Mouse (Mus musculus) liver, postnatal 0 days (tissue): ENCODE measurements around the gene Tcp11x2. TPM values are rescaled to one million over a fixed set of nuclear protein-coding genes. Genes with fewer than 3 reads are reported as not detected.
A peak's percentile ranks its signal among the peaks of the same experiment; 100 is the strongest.

Experiments
- ATAC-seq: fragments of 200-750 bp; cut with Nextera tagmentation; 2 replicates; pipeline ENCODE4 v1.8.0; 2017; ENCODE audit warnings: mild to moderate bottlenecking, moderate library complexity
- DNase-seq: peaks from one replicate; pipeline ENCODE4 v3.0.0-alpha.2; 2016
- H3K27ac ChIP-seq: fragments of 300-500 bp; sonication (generic); 2 replicates; pipeline ENCODE4 v1.5.1; 2014; ENCODE audit warnings: antibody characterized with exemption, moderate library complexity, mild to moderate bottlenecking, low read depth
- H3K27me3 ChIP-seq: fragments of 300-500 bp; sonication (generic); 2 replicates; pipeline ENCODE4 v1.6.1; 2014; ENCODE audit warnings: low read length, control low read depth, mixed read lengths; ENCODE audit not compliant: insufficient read depth
- H3K36me3 ChIP-seq: fragments of 300-500 bp; sonication (generic); replicated peaks from 2 replicates; pipeline ENCODE4 v1.6.1; 2014; ENCODE audit warnings: mild to moderate bottlenecking, control low read depth, low read length, moderate library complexity, mixed read lengths; ENCODE audit not compliant: insufficient read depth
- H3K4me1 ChIP-seq: fragments of 300-500 bp; sonication (generic); 2 replicates; pipeline ENCODE4 v1.6.1; 2014; ENCODE audit warnings: antibody characterized with exemption, mild to moderate bottlenecking, control low read depth; ENCODE audit not compliant: insufficient read depth
- H3K4me2 ChIP-seq: fragments of 300-500 bp; sonication (generic); 2 replicates; pipeline ENCODE4 v1.6.1; 2014; ENCODE audit warnings: low read depth, mild to moderate bottlenecking, low read length, moderate library complexity, mixed read lengths
- H3K4me3 ChIP-seq: fragments of 300-500 bp; sonication (generic); 2 replicates; pipeline ENCODE4 v1.5.1; 2014; ENCODE audit warnings: low read depth, low read length
- H3K9ac ChIP-seq: fragments of 300-500 bp; sonication (generic); replicated peaks from 2 replicates; pipeline ENCODE4 v1.6.1; 2014; ENCODE audit warnings: mild to moderate bottlenecking, moderate library complexity
- H3K9me3 ChIP-seq: fragments of 300-500 bp; sonication (generic); 2 replicates; pipeline ENCODE4 v1.6.1; 2016; ENCODE audit warnings: mild to moderate bottlenecking, control low read depth, low read length, mixed read lengths
- CTCF ChIP-seq: sonication (generic); IDR thresholded peaks from 2 replicates; pipeline ENCODE4 v1.5.1; 2016; ENCODE audit warnings: antibody characterized with exemption, low read depth
- EP300 ChIP-seq: IDR thresholded peaks from 2 replicates; pipeline ENCODE4 v1.6.1; 2016; ENCODE audit warnings: antibody characterized with exemption, low read depth, mild to moderate bottlenecking
- WGBS: fragments of 180-500 bp; shearing (Covaris S2); extraction: QIAGEN DNeasy Blood & Tissue Kit; methylation state at CpG from one replicate; pipeline ENCODE4 v1.1.7; 2014; ENCODE audit not compliant: insufficient replicate concordance; 5-methylcytosine and 5-hydroxymethylcytosine counted together
- polyA plus RNA-seq: library from polyadenylated mRNA; unstranded; fragments of >200 nt; fragmentation: Nextera tagmentation; extraction: Ambion mirVana; gene quantifications from 2 replicates; pipeline ENCODE4 v1.2.1, GENCODE M21; 2015

Gene Tcp11x2
- polyA plus RNA-seq, 1 experiment from 2014 or later: not detected

- Histone ChIP-seq H3K4me2 (no peak overlapping the region), H3K27me3 (no peaks in the 10 kb centered on the region), H3K9me3 (no peaks in the 10 kb centered on the region), H3K4me1 (no peaks in the 10 kb centered on the region), H3K27ac (no peak overlapping the region), H3K4me3 (no peak overlapping the region), H3K36me3 (no peaks in the 10 kb centered on the region), H3K9ac (no peak overlapping the region)
- 26% methylated on average over 2 of the region's 2 CpGs for WGBS
- DNase-seq (no peak), ATAC-seq (no peak)
- no peak for TF ChIP-seq EP300
- 0 out of 2 replicates have a peak, but pooled peaks have one; percentile 14 for TF ChIP-seq CTCF
Observed at GRCm38 (mm10) chrX:135704349-135704748, 10.8 kb upstream of the Tcp11x2 start.

GRCm38 (mm10) chrX:135703111-135703510 is 9.5 kb upstream of the Tcp11x2 start:
- no peak for DNase-seq
- no peak for ATAC-seq
- no peak for TF ChIP-seq EP300
- no peak for TF ChIP-seq CTCF
- Histone ChIP-seq H3K9me3 (no peaks in the 10 kb centered on the region), H3K4me3 (no peak overlapping the region), H3K4me2 (no peak overlapping the region), H3K36me3 (no peaks in the 10 kb centered on the region), H3K4me1 (no peaks in the 10 kb centered on the region), H3K27me3 (no peaks in the 10 kb centered on the region), H3K9ac (no peak overlapping the region), H3K27ac (no peak overlapping the region)
- 88% methylated on average over 1 of the region's 1 CpGs for WGBS

GRCm38 (mm10) chrX:135687802-135688201 is 5.8 kb downstream of the Tcp11x2 start:
- no peak overlapping the region for H3K4me2 ChIP-seq
- no peaks in the 10 kb centered on the region for H3K4me1 ChIP-seq
- no peak overlapping the region for H3K4me3 ChIP-seq
- no peak for TF ChIP-seq EP300
- no peak for TF ChIP-seq CTCF
- no peaks in the 10 kb centered on the region for H3K27me3 ChIP-seq
- 61% methylated on average over 3 of the region's 3 CpGs for WGBS
- H3K36me3 ChIP-seq: no peaks in the 10 kb centered on the region
- DNase-seq: no peak
- no peak overlapping the region for H3K9ac ChIP-seq
- no peak overlapping the region for H3K27ac ChIP-seq
- ATAC-seq: no peak
- H3K9me3 ChIP-seq: no peaks in the 10 kb centered on the region

- ATAC-seq: no peak
- Histone ChIP-seq H3K27me3 (no peaks in the 10 kb centered on the region), H3K4me1 (no peaks in the 10 kb centered on the region), H3K36me3 (no peaks in the 10 kb centered on the region), H3K9me3 (no peaks in the 10 kb centered on the region), H3K4me3 (no peak overlapping the region), H3K4me2 (no peak overlapping the region), H3K27ac (no peak overlapping the region), H3K9ac (no peak overlapping the region)
- WGBS: 57% methylated on average over 2 of the region's 2 CpGs
- no peak for DNase-seq
- TF ChIP-seq CTCF (no peak), EP300 (no peak)
Observed at GRCm38 (mm10) chrX:135681858-135682257, 11.7 kb downstream of the Tcp11x2 start.

- H3K27me3 ChIP-seq: no peaks in the 10 kb centered on the region
- H3K27ac ChIP-seq: no peak overlapping the region
- H3K4me3 ChIP-seq: no peak overlapping the region
- no peak overlapping the region for H3K9ac ChIP-seq
- no peaks in the 10 kb centered on the region; the same call in 1 of the 2 replicates for H3K9me3 ChIP-seq
- H3K4me1 ChIP-seq: no peaks in the 10 kb centered on the region
- H3K4me2 ChIP-seq: no peak overlapping the region
- DNase-seq (peak; percentile 15), ATAC-seq (no peak)
- TF ChIP-seq EP300 (no peak), CTCF (peak; percentile 47)
- H3K36me3 ChIP-seq: no peaks in the 10 kb centered on the region
- 45% methylated on average over 9 of the region's 9 CpGs for WGBS
Observed at GRCm38 (mm10) chrX:135652173-135652772, 41.3 kb downstream of the Tcp11x2 start.

- ATAC-seq (no peak), DNase-seq (no peak)
- no peak for TF ChIP-seq EP300
- no peak for TF ChIP-seq CTCF
- H3K27me3 ChIP-seq: no peaks in the 10 kb centered on the region
- no peak within 1 kb of the TSS for H3K4me2 ChIP-seq
- no peaks in the 10 kb centered on the region for H3K9me3 ChIP-seq
- no peak within 1 kb of the TSS for H3K27ac ChIP-seq
- WGBS: 85% methylated on average over 11 of the region's 11 CpGs
- no peaks in the 10 kb centered on the region for H3K4me1 ChIP-seq
- no peak within 1 kb of the TSS for H3K4me3 ChIP-seq
- no peaks in the 10 kb centered on the region for H3K36me3 ChIP-seq
- no peak within 1 kb of the TSS for H3K9ac ChIP-seq
Observed at GRCm38 (mm10) chrX:135627605-135628004, 66.0 kb downstream of the Tcp11x2 start, which contains the start of gene Prame. TSS of gene Prame (minus strand) at chrX:135627705.

Other genes with a start within 250 kb of the Tcp11x2 start
- gene AV320801, start 199.2 kb downstream of the Tcp11x2 start, polyA plus RNA-seq: not detected in 2 replicates
- 0.16 and 0.17 TPM in 2 replicates for gene Nxf7, start 95.0 kb downstream of the Tcp11x2 start, polyA plus RNA-seq
- gene Prame, start 66.1 kb downstream of the Tcp11x2 start, polyA plus RNA-seq: not detected in 2 replicates
- gene Tmsb15a, start 31.5 kb upstream of the Tcp11x2 start, polyA plus RNA-seq: not detected in 2 replicates
- 2.6 and 2.8 TPM in 2 replicates for gene Armcx5, start 48.9 kb upstream of the Tcp11x2 start, polyA plus RNA-seq
- gene Gprasp1, start 48.9 kb upstream of the Tcp11x2 start, polyA plus RNA-seq: 3.2 and 4.1 TPM in 2 replicates
- gene Bhlhb9, start 103.8 kb upstream of the Tcp11x2 start, polyA plus RNA-seq: 18.8 and 19.3 TPM in 2 replicates
- gene Gprasp2, start 145.2 kb upstream of the Tcp11x2 start, polyA plus RNA-seq: 0.19 and 0.26 TPM in 2 replicates